Mouse (Mus musculus): ENCODE data around the gene Pex14.
A peak's percentile ranks its signal among the peaks of the same experiment; 100 is the strongest.

The Pex14 gene

DNA sequence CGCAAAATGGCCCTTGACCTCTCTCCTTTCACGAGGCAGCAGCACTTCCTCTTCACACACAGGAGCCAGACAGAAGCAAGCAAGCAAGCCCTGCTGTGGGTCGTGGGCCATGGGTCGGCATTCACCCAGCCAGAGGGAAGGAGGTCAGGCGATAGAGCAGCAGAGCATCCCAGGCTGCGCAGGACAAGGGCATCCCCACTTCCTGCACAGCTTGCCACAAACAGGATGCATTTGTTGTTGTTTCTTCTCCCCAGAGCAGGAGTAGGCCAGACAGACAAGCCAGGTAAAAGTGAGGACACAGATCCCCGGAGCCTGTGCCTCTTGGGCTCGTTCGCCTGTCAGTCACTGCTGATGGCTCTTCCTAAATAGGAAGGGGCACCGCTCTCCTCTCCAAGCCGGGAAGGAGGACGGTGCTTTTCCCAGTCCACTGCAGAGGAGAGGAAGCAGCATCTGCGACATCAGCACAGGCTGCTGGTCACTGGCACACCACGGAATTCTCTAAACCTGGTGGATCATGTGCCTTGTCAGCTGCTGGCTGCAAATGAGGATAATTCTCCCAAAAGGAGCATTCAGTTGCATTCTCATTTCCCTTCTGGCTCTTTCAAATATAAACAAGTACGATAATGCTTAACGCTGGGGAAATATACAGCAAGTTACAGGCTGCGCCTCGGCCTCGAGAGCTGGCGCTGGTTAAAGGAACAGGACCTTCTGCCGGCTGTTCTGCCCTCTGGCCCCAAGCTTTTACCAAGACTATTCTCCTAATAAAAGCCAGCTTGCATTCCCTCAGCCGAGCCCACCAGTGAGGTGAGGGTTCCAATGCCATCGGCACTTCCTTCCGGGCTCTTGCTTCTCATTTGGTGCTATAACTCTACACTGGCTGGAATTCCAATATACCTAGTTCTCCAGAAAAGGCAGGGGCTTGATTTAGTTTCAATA, 113.9 kb downstream of the Pex14 start:
- DNase-seq (ENCODE audit: low read depth, low spot score): no peak

DNA sequence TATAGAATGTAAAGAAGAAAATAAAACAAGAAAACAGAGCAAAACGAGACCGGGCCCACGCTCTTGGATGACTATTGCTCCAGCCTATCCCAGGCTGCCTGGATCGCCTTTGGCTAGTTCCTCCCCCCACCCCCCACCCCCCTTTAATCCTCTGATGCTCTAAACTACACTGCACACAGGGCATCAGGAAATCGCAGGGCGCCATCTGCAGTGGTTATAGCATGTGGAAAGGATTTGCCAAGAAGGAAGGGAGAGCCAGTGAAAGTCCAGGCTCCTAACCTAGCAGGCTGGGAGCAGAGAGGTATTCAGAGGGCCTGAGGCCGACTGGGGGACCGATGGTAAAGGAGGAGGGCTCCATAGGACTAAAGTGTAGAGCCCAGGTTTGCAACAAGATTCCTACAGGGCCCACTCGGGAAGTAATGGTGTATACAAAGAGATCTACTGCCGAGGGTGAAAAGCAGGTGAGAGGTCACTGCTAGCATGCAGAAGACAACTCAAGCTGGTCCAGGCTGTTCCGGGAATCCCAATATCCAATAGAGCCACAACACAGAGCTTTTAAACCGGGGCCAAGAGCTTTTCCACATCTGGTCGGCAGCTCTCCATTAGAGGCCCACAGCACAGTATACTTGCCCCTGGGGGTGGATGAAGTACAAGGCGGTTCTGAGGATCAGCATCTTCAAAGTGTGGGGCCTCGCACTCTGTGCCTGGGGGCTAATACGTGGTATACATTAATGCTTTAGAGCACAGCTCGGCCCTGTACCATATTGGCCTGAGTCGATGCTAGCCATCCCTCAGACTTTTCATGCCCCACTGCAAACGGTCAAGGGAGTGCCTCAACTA, 114.8 kb downstream of the Pex14 start:
- DNase-seq (ENCODE audit: low read depth, low spot score): no peak

DNA sequence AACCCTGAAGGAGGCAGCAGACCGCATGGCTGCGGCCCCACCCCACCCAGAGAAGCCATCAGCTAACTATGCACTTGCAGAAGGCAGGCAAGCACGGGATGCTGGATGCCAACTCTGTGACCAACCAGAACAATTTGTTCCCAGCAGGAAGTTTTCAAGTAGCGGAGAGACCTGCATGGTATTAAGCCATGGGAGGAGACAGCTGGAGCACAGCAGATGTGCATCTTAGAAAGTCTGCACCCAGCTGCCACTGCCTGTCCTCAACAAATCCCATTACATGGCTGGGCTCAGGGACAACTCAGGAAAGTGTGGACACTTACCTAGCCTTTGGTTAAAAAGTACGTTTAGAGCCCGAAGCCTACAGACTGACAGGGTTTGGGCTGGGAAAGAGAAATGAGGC, 117.4 kb downstream of the Pex14 start:
- DNase-seq (ENCODE audit: low read depth, low spot score): no peak

DNA sequence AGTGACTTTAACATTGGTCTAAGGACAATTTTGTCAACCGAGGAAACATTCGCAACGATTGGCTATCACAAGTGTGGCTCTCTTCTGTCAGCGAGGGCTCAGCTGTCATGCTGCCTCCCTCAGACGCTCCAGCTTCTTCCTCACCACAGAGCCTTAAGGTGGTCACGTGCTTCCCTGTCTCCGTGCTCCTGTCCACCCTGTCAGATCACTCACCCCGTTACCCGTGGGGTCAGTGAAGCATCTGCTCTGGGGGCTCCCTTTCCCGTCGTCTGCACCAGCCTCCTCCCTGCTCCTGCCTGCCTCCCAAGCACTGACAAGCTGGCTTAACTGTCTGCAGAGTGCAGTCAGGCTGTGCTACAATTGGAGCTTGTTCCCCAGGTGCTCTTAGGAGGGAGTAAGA, 119.8 kb downstream of the Pex14 start:
- DNase-seq (ENCODE audit: low read depth, low spot score): no peak

DNA sequence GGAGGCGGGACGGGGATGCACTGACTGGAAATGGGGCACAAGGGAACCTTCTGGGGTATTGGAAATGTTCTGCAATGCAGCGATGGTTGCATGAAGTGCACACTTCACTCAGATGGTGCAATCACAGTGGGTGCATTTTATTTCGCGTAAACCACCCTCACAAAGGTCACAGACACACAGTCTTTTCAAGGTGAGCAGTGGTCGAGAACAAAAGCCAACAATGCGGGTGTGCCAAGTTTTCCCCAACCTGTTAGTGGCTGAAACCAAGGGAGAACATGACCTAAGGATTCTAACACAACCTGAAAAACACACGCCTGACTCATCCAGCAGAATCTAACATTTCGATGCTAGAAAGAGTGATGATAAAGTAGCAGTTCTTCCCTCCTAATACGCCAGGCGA, 120.8 kb downstream of the Pex14 start:
- DNase-seq (ENCODE audit: low read depth, low spot score): no peak

DNA sequence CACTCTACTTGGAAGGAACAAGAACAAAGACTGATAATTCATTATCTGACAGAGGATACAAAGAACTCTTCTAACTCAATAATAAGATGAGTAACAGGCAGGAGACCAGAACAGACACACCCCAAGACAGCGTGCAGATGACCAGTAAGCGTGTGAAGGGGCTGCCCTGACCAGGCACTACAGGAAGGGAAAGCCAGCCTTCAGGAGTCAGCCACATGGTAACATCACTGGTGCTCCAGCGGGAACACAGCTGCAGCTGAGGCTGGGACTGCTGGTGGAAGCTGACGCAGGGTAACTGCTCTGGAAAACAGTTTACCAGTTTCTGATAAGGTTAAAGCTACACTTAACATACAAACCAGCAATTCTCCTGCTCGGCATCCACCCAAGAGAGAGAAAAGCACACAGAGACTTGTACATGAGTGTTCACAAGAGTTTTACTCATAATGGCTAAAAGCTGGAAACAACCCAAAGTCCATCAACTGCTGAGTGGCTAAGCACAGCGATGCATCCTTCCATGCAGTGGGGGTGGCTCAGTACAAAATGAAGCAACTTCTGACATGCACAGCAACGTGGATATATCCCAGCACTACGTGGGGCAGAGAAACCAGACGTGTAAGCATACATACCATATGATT, 121.3 kb downstream of the Pex14 start:
- no peak for DNase-seq (ENCODE audit: low read depth, low spot score)

DNA sequence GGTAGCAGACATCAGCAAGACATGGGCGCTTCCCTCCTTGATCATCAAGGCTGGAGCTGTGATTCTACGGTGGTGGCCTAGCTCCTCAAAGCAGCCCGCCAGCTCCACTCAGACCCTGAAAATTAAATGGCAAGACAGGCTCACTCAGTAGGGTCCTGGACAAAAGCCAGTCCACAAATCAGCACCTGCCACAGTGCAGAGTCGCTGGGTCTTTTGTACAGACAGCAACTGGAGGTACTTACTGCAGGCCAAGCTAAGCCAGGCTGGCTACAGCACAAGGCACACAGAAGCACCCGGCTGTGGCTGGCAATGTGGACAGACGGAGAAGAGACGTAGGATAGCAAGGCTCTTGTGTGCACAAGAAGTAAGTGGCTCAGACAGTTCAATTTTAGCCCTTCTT, 124.8 kb downstream of the Pex14 start:
- DNase-seq (ENCODE audit: low read depth, low spot score): no peak

DNA sequence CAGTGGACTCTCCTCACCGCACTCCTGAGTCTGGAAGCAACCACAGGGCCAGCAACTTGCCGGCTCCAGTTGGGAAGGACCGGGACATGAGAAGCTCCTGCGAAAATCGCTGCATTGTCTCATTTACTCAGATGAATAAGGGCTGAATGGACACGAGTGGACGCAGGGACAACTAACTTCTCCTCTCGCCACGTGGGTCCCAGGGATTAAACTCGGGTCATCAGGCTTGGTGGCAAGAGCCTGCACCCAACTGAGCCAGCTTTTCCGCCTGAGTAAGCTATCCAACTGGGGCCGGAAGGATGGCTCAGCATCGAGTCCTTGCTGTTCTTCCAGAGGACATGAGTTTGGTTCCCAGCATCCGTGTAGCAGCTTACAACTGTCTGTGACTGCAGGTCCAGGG, 126.3 kb downstream of the Pex14 start:
- no peak for DNase-seq (ENCODE audit: low read depth, low spot score)

DNA sequence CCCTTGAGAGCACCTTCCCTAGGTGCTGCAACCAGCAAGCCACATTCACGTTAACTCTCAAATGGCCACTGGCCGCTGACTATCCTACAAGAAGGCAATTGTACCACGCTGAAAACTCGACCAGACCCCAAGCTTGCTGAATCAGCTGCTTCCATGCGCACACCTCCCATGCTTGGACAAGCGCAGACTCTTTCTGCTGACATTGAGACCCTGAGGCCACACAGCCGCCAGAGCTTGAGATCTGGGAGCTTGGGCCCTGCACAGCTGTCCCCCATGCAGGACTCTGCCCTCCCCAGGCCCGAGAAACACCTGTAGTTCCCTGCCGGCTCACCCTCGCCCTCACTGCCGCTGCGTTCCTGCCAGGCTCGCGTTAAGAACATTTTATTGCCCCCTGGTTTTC, 127.0 kb downstream of the Pex14 start:
- no peak for DNase-seq (ENCODE audit: low read depth, low spot score)

DNA sequence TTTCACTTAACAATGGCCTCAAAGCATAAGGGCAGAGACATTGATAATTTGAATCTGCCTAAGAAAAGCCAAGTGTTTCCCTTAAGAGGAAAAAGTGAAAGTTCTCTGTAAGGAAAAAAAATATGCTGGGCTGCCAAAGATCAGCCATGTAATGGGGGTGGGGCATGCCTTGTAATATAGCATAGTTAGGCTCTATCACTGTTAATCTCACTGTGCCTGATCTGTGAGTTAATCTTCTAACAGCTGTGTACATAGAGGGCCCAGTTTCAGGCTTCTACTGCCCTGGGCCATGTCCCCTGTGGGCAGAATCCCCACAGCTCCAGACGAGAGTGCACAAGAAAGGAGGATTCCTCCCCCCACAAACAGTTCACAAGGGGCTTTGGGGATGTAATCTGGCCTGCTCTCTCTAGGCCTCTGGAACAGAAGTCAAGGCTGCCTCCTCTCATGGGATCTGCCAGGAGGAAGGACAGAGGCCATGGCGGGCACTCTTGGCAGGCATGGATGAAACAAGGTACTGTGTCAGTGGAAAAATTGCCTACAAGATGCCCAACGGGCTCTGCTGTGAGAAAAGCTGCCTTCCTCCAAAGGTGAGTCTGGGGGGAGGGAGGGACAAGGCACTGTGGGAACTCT, 127.9 kb downstream of the Pex14 start:
- no peak for DNase-seq (ENCODE audit: low read depth, low spot score)

DNA sequence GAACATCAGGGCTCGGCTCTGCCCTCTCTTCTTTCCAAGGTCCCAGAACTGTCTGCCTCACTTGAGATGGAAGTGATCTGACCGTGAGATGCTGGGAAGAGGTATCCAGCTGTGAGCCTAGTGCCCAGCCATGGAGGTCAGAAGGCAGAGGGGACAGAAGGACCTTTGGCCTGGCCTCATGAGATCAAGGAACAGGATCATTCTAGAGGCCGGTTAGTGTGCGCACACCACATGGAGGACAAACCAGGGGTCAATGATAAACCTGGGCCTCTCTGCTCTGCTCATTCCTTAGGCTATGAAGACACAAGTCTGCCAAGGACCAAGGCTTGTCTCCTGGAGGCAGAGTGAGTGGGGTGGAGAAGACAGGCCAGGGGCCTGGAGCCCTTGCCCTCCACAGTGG, 128.9 kb downstream of the Pex14 start:
- no peak for DNase-seq (ENCODE audit: low read depth, low spot score)

DNA sequence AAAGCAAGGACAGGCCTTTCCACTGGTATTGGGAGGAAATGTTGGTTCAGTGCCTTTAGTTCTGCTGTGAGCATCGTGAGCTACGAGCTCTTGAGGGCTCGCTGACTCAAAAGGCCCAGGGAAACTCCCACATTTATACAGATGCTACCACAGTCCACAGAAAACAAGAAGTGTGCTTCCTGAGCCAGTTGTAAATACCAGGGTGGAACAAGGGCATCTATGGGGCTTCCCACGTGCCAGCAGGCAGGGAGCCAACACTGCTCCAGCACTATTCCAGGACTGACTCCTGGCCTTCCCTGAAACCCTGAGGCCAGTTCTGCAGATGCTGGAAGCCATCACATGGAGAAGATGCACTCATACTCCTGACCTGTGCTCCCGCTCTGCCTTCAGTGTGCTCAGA, 130.1 kb downstream of the Pex14 start:
- DNase-seq (ENCODE audit: low read depth, low spot score): peak; percentile 47

DNA sequence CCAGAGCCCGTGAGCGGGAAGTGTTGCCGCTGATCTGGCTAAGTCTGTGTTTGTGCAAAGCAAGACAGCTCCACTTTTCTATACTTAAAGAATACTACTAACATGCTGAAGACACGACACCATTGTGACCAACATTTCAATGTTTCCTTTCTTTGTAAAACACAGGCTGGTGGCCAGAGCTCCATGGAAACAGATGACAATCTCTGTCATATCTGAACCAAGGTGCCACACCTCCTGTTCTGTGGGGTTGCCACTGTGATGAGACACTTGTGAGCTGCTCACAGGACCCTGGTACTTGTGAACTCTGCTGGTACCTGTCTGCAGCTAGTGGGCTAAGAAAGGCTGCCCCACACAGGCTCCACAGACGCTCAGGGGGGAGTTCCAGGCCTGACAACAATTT, 130.8 kb downstream of the Pex14 start:
- DNase-seq (ENCODE audit: low read depth, low spot score): no peak

DNA sequence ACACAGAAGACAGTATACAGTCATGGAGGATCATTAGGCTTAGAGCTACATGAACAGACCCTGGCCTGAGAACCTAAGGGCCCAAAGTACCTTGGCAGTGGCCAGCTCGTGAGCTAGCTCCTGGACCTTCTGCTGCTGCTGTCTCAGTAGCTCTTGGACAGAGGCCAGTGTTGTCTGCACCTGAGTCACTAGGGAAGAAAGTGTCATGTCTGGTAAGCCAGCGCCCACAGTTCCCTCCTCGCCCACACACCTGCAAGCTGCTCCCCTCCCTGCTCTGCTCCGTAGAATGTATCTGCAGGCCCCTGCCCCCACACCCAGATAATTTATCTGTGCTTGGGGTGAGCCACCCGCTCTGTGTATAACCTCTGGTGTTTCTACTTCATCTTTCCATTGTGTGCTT, 133.5 kb downstream of the Pex14 start:
- no peak for DNase-seq (ENCODE audit: low read depth, low spot score)

DNA sequence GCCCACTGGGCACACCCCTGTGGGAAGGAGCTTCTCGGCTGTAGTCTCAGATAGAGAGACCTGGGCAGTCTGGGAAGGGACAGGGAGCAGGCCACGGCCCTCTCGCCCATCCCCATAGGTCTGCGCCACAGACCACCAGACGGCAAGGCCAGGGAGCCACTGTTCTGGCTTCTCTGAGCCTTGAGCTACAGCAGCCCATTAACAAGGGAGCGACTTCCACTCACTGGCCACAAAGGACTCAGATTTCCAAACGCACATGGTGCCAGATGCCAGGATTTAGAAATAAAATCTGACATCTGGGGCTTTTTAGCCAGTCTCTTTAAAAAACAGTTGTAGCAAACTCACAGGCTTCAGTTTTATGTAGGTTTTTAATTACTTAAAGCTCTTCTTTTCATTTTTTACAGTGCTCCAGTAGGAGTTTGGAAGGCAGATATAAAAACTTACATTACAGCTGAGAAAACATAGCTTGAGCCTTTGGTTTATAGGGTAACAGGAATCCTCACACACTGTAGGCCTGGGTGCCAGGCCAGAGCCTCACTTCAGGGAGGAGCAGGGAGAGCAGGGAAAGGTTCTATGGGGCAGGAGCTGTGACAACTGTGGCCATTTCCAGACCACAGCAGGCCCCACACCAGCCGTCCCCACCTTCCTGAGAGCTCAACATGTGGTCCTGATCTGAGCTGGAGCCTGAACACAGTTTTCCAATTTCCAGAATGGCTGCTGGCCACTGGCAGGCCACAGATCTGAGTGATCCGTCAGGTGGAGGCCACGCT, 134.9 kb downstream of the Pex14 start:
- DNase-seq (ENCODE audit: low read depth, low spot score): no peak

DNA sequence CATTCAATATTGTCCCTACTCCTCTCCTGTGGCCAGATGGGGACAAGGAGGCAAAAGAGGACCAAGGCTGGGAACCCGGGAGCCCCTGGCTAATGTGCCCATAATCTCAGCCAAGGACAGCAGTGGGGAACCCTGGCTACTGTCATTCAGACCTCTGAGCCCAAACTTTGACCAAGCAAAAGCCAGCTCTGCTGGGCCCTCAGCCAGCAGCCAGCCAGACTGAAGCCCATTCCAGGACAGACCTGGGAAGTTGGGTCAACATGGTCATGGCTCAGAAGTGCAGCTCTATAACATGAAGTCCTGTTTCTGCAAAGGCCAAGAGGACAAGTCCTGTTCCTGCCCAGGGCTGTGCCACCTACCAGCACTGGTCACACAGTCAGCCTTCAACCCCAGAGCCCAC, 137.6 kb downstream of the Pex14 start:
- DNase-seq (ENCODE audit: low read depth, low spot score): no peak

DNA sequence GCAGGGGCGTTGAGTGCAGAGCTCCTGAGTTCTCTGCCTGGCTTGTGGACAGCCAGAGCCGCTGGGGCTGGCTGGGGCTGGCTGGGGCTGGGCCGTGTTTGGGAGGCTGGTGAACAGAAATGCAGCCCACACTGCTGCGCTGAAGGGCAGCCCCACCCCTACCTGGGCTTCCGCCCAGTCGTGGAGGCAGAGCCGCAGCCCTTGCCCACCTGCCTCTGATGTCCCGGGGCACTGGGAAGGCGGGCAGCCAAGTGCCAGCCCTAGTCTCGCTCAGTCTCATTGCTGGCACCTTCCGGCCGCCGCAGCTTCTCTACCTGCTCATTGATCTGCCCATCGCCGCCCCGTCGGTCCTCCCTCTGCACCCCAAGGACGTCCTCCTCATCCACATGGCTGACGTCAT, 138.6 kb downstream of the Pex14 start:
- no peak for DNase-seq (ENCODE audit: low read depth, low spot score)

DNA sequence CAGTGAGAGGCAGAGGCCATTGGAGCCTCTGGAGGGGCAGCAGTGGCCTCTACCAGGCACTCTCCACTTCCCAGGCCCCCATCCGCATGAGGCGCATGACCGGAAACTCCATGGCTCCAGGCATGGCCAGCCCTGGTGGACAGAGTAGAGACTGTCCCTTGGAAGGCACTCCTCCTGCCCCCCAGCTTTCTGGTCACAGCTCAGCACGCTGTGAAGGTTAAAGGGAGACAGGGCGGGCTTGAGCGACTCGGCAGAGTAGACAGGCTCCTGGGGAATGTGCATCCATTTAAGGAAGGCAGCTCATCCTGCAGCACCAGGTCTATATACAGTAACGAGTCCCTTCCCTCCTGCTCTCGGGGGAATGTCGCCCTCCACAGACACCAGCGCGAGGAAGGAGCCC, 139.7 kb downstream of the Pex14 start:
- DNase-seq (ENCODE audit: low read depth, low spot score): no peak

DNA sequence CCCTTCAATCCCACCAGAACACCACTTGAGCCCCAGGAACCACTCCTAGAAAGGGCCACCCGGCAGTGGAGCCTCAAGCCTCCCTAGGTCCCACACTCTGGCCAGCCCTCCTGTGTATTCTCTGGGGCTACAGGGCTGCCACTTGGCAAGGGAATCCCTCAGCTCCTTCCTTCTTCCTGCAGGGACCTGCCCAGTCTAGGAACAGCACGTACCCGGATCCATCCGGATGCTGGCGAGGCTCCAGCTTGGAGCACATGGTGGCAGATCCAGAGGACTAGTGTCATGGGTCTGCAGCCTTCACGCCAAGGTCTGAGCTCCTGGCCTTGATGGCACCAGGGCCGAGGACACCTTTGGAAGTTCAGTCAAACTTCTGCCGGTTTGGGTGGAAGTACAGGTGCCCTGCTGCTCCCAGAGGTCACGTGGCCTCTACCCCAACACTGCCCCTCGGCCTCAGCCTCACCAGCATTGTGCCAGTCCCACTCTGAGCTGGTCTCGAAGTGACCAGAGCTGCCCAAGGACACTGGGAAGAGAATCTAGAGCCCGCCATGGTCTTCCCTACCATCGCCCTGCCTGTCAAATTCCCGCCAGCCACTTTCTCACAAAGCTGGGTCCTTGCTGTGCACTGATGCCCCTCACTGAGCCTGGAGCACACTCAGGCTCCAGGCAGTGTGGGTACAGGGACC, 144.4 kb downstream of the Pex14 start:
- DNase-seq (ENCODE audit: low read depth, low spot score): no peak
